Mouse (Mus musculus) ES-Bruce4 (cell line): Measurements from ENCODE around the gene Olfr1109. TPM values are rescaled to one million over a fixed set of nuclear protein-coding genes. Genes with fewer than 3 reads are reported as not detected.

Experiments used
- H3K27ac ChIP-seq: 2 replicates; pipeline ENCODE4 v1.5.1; 2012; ENCODE audit warnings: low read length, inconsistent platforms; ENCODE audit not compliant: insufficient read depth
- H3K27me3 ChIP-seq: 2 replicates; pipeline ENCODE4 v1.6.1; 2012; ENCODE audit warnings: mild to moderate bottlenecking, low read length, inconsistent platforms; ENCODE audit not compliant: control insufficient read depth, poor library complexity, insufficient read depth, severe bottlenecking
- H3K36me3 ChIP-seq: 2 replicates; pipeline ENCODE4 v1.6.1; 2012; ENCODE audit warnings: inconsistent platforms, mild to moderate bottlenecking, low read length, moderate library complexity; ENCODE audit not compliant: control insufficient read depth, poor library complexity, insufficient read depth, severe bottlenecking
- H3K4me1 ChIP-seq: one replicate; pipeline ENCODE4 v1.8.1; 2011; ENCODE audit warnings: low read length; ENCODE audit not compliant: control insufficient read depth, insufficient read depth
- H3K4me3 ChIP-seq: 2 replicates; pipeline ENCODE4 v1.5.1; 2011; ENCODE audit warnings: low read depth, mild to moderate bottlenecking, low read length
- H3K9ac ChIP-seq: 2 replicates; pipeline ENCODE4 v1.6.1; 2012; ENCODE audit warnings: low read depth, mild to moderate bottlenecking, inconsistent platforms; ENCODE audit not compliant: poor library complexity, severe bottlenecking
- H3K9me3 ChIP-seq: replicated peaks from 2 replicates; pipeline ENCODE4 v1.6.1; 2012; ENCODE audit warnings: mild to moderate bottlenecking, low read length, inconsistent platforms; ENCODE audit not compliant: control insufficient read depth, poor library complexity, insufficient read depth, severe bottlenecking
- CTCF ChIP-seq: IDR thresholded peaks from one replicate; pipeline ENCODE4 v1.8.1; 2011; ENCODE audit warnings: low read depth, low read length
- EP300 ChIP-seq: IDR thresholded peaks from 2 replicates; pipeline ENCODE4 v1.6.1; 2011; ENCODE audit warnings: low read depth, low read length; ENCODE audit not compliant: insufficient read depth
- POLR2A ChIP-seq: IDR thresholded peaks from one replicate; pipeline ENCODE4 v1.8.1; 2011; ENCODE audit warnings: low read length; ENCODE audit not compliant: insufficient read depth
- polyA plus RNA-seq: library from polyadenylated mRNA; stranded (reverse); fragments of >200 nt; gene quantifications from 2 replicates; pipeline ENCODE4 v1.2.4, GENCODE M21; 2011; ENCODE audit warnings: low read depth; ENCODE audit not compliant: missing spikeins, insufficient read depth, insufficient read length

Olfr1109 gene
- not detected in 2 replicates for polyA plus RNA-seq

DNA sequence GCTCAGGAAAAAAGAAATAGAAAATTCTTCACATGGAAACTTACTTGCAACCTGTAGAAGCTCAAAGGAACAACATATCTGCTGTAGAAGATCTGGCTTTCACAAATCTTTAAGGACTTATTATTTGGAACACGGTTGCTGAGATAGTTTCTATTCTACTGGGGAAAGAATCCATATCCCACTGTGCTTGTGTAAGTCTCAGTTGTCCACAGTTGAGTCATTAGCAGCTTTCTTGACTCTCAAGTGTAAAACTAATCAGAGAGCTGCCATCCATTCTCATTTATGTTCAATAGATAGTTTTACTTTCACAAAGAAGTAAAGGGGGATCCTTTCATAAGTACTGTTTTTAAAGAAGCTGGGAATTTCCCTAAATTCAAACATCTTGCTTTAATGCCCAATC lies at the start of gene Olfr1109:
Gene Olfr1109, minus strand, starts transcription at position 101 of the 400 bp plus-strand sequence.
- H3K4me3 ChIP-seq = no peak within 1 kb of the TSS
- H3K9me3 ChIP-seq = no peaks in the 10 kb centered on the region
- H3K27me3 ChIP-seq = no peaks in the 10 kb centered on the region
- H3K27ac ChIP-seq = no peak within 1 kb of the TSS
- no peaks in the 10 kb centered on the region for H3K36me3 ChIP-seq
- no peaks in the 10 kb centered on the region for H3K4me1 ChIP-seq
- H3K9ac ChIP-seq = no peak within 1 kb of the TSS
- TF ChIP-seq EP300 (no peak), POLR2A (no peak), CTCF (no peak)

DNA sequence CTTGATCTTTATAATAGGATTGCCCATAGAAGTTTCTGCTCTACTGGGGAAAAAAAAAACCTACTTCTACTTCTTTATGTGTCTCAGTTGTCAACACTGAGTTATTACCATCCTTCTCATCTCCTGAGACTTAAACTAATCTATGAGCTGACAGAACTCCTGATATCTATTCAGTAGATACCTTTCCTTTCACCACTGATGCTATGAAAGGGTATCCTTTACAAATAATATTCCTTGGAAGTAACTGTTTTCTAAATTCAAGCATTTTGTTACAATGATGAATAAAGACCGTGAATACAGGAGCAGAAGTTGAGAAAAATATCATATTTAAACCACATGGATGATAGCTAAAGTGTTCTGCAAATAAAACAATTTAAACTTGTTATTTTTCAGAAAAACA lies 44.4 kb upstream of the Olfr1109 start, which contains the start of gene Olfr1110:
Gene Olfr1110, minus strand, starts transcription at position 101 of the 400 bp plus-strand sequence.
- H3K27me3 ChIP-seq = no peaks in the 10 kb centered on the region

DNA sequence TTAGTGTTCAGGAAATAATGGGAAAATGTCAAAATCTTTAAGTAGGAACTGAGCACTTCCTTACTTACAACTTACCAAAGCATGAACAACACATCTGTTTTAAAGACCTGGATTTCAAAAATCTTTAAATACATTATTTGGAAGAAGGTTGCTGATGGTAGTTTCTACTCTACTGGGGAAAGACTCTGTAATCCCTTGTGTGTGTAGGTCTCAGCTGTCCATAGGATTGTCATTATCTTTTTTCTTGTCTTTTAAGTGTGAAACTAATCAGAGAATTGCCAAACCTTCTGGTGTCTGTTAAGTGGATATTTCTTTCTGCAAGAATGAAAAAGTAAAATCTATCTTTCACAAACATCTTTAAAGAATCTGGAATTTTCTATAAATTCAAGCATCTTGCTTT lies 18.7 kb upstream of the Olfr1109 start, which contains the start of gene Olfr259:
Gene Olfr259, minus strand, starts transcription at position 101 of the 400 bp plus-strand sequence.
- Histone ChIP-seq H3K9me3 (no peaks in the 10 kb centered on the region; the same call in 1 of the 2 replicates), H3K9ac (no peak within 1 kb of the TSS), H3K4me1 (no peaks in the 10 kb centered on the region), H3K36me3 (no peaks in the 10 kb centered on the region), H3K27ac (no peak within 1 kb of the TSS), H3K27me3 (no peaks in the 10 kb centered on the region), H3K4me3 (no peak within 1 kb of the TSS)
- TF ChIP-seq POLR2A (no peak), EP300 (no peak), CTCF (no peak)

More for the DNA sequence above, 44.4 kb upstream of the Olfr1109 start, which contains the start of gene Olfr1110:
- H3K9me3 ChIP-seq = no peaks in the 10 kb centered on the region
- H3K27ac ChIP-seq = no peak within 1 kb of the TSS
- no peak within 1 kb of the TSS for H3K4me3 ChIP-seq
- no peak for TF ChIP-seq EP300
- no peak for TF ChIP-seq POLR2A
- TF ChIP-seq CTCF = no peak
- no peaks in the 10 kb centered on the region for H3K36me3 ChIP-seq
- no peaks in the 10 kb centered on the region for H3K4me1 ChIP-seq
- no peak within 1 kb of the TSS for H3K9ac ChIP-seq

DNA sequence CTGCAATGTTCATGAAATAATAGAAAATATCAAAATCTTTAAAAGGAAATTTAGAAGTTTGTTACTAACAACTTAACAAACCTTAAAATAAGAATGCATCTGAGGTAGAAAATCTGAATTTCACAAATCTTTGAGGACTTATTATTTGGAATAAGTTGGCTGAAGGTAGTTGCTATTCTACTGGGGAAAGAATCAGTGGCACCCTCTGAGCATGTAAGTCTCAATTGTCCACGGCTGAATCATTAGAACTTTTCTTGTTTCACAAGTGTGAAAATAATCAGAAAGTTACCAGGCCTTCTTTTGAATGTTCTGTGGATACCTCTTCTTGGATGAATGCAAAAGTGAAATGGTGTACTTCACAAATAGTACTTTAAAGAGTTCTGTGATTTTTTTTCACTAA lies 20.1 kb downstream of the Olfr1109 start, which contains the start of gene Olfr1107:
Gene Olfr1107, minus strand, starts transcription at position 101 of the 400 bp plus-strand sequence.
- Histone ChIP-seq H3K27ac (no peak within 1 kb of the TSS), H3K9ac (no peak within 1 kb of the TSS), H3K4me1 (no peaks in the 10 kb centered on the region), H3K4me3 (no peak within 1 kb of the TSS), H3K36me3 (no peaks in the 10 kb centered on the region), H3K9me3 (no peaks in the 10 kb centered on the region), H3K27me3 (no peaks in the 10 kb centered on the region)
- no peak for TF ChIP-seq POLR2A
- no peak for TF ChIP-seq CTCF
- TF ChIP-seq EP300 = no peak

DNA sequence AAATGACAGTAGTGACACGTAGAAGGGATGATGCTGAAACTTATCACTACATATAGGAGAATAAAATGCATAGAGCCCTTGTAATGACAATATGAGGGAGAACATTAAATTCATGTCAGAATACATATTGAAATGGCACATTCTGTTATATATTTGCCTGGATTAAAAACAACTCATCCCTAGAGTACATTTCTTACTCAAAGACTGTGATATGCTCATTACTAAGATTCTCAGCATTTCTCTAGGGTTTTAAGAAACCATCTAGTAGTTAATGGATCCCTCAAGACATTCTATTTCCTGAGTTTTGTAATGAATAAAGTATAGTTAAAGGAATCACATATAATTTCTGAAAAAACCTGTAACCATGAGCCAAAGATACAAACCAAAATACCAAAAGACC lies 43.6 kb downstream of the Olfr1109 start, which contains the start of gene Olfr1106:
Gene Olfr1106, minus strand, starts transcription at position 101 of the 400 bp plus-strand sequence.
- H3K36me3 ChIP-seq = no peaks in the 10 kb centered on the region
- H3K4me3 ChIP-seq = no peak within 1 kb of the TSS
- TF ChIP-seq CTCF (no peak), EP300 (no peak), POLR2A (no peak)
- H3K27me3 ChIP-seq = no peaks in the 10 kb centered on the region
- no peak within 1 kb of the TSS for H3K9ac ChIP-seq
- H3K9me3 ChIP-seq = no peaks in the 10 kb centered on the region
- no peaks in the 10 kb centered on the region for H3K4me1 ChIP-seq
- no peak within 1 kb of the TSS for H3K27ac ChIP-seq

Other genes starting within 250 kb of the Olfr1109 start
- not detected in 2 replicates for gene Olfr1095, start 244.3 kb downstream of the Olfr1109 start, polyA plus RNA-seq
- not detected in 2 replicates for gene Gm13723, start 221.2 kb downstream of the Olfr1109 start, polyA plus RNA-seq
- gene Olfr1097, start 203.8 kb downstream of the Olfr1109 start, polyA plus RNA-seq = not detected in 2 replicates
- gene Olfr1098, start 171.5 kb downstream of the Olfr1109 start, polyA plus RNA-seq = not detected in 2 replicates
- not detected in 2 replicates for gene Olfr1099, start 135.3 kb downstream of the Olfr1109 start, polyA plus RNA-seq
- not detected in 2 replicates for gene Olfr1100, start 116.1 kb downstream of the Olfr1109 start, polyA plus RNA-seq
- gene Olfr1101, start 104.8 kb downstream of the Olfr1109 start, polyA plus RNA-seq = not detected in 2 replicates
- gene Olfr1102, start 97.6 kb downstream of the Olfr1109 start, polyA plus RNA-seq = not detected in 2 replicates
- gene Olfr1104, start 68.9 kb downstream of the Olfr1109 start, polyA plus RNA-seq = not detected in 2 replicates
- not detected in 2 replicates for gene Olfr1105, start 59.5 kb downstream of the Olfr1109 start, polyA plus RNA-seq
- gene Olfr1106, start 43.7 kb downstream of the Olfr1109 start, polyA plus RNA-seq = not detected in 2 replicates
- not detected in 2 replicates for gene Olfr1107, start 20.2 kb downstream of the Olfr1109 start, polyA plus RNA-seq
- not detected in 2 replicates for gene Olfr259, start 18.6 kb upstream of the Olfr1109 start, polyA plus RNA-seq
- not detected in 2 replicates for gene Olfr1110, start 44.3 kb upstream of the Olfr1109 start, polyA plus RNA-seq
- not detected in 2 replicates for gene Olfr1111, start 56.6 kb upstream of the Olfr1109 start, polyA plus RNA-seq
- not detected in 2 replicates for gene Olfr1112, start 91.8 kb upstream of the Olfr1109 start, polyA plus RNA-seq
- gene Olfr1113, start 113.0 kb upstream of the Olfr1109 start, polyA plus RNA-seq = not detected in 2 replicates
- gene Olfr1115, start 152.0 kb upstream of the Olfr1109 start, polyA plus RNA-seq = not detected in 2 replicates
- 0.10 TPM in 1 of 2 replicates, not detected in the other for gene Olfr1116, start 171.5 kb upstream of the Olfr1109 start, polyA plus RNA-seq
- gene Olfr1118, start 211.6 kb upstream of the Olfr1109 start, polyA plus RNA-seq = not detected in 2 replicates